Mouse (Mus musculus) cerebellum, adult 2 months (tissue): ENCODE results near the gene Ntm. TPM values are rescaled to one million over a fixed set of nuclear protein-coding genes. Genes with fewer than 3 reads are reported as not detected.

Experiments
- DNase-seq, 2 experiments: peaks; one replicate each; pipeline ENCODE4 v3.0.0; 2021
- H3K27ac ChIP-seq: fragments of 200-500 bp; 2 replicates; pipeline ENCODE4 v1.5.1; 2012; ENCODE audit warnings: low read length, control low read depth, inconsistent platforms; ENCODE audit not compliant: insufficient read depth
- H3K27me3 ChIP-seq: fragments of 200-500 bp; 2 replicates; pipeline ENCODE4 v1.6.1; 2012; ENCODE audit warnings: inconsistent platforms, mild to moderate bottlenecking, low read length, moderate library complexity; ENCODE audit not compliant: control insufficient read depth, insufficient read depth
- H3K4me1 ChIP-seq: fragments of 200-500 bp; 2 replicates; pipeline ENCODE4 v1.6.1; 2011; ENCODE audit warnings: low read length; ENCODE audit not compliant: control insufficient read depth, insufficient read depth
- H3K4me3 ChIP-seq: fragments of 200-500 bp; replicated peaks from 2 replicates; pipeline ENCODE3; 2011; ENCODE audit warnings: mild to moderate bottlenecking, low read depth, low read length, control low read depth; ENCODE audit not compliant: insufficient read depth
- CTCF ChIP-seq: fragments of 200-500 bp; IDR thresholded peaks from 2 replicates; pipeline ENCODE4 v1.5.1; 2011; ENCODE audit warnings: low read depth, mild to moderate bottlenecking, control low read depth, low read length, moderate library complexity, borderline replicate concordance; ENCODE audit not compliant: insufficient read depth
- POLR2A ChIP-seq: fragments of 200-500 bp; IDR thresholded peaks from 2 replicates; pipeline ENCODE4 v1.6.1; 2011; ENCODE audit warnings: low read length, control low read depth, borderline replicate concordance; ENCODE audit not compliant: insufficient read depth
- WGBS: fragments of 180-500 bp; shearing (Covaris S2); methylation state at CpG from one replicate; pipeline ENCODE4 v1.1.7; 2018; 5-methylcytosine and 5-hydroxymethylcytosine counted together
- polyA plus RNA-seq: library from polyadenylated mRNA; depleted of rRNA; stranded (reverse); fragments of >200 nt; gene quantifications from 2 replicates; pipeline ENCODE4 v1.2.3, GENCODE M21; 2012

Ntm gene
- polyA plus RNA-seq, 1 experiment: 193 TPM

DNA sequence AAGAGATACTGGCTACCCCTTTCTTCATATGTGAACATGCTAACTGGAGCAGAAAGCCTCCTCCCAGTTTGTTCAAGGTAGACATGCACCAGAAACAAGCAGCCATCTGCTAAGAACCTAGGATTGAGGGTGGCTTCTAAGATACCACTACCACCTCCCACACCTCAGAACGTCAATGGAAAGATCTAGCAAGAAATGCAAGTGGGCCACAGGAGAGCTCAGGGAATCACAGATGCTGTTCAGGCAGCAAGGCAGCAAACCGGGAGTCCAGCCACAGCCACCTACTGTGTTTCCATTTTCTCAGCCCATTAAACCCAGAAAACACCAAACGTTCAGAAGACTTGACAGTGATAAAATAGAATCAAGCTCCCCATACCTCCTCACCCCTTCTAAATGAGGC, 85.4 kb downstream of the Ntm start:
- WGBS: 30% methylated on average over 3 of the region's 3 CpGs
- Histone ChIP-seq H3K27me3 (no peaks in the 10 kb centered on the region), H3K4me3 (no peak overlapping the region), H3K4me1 (peaks cover 6% of the 10 kb centered on the region), H3K27ac (no peak overlapping the region)
- TF ChIP-seq CTCF (no peak), POLR2A (no peak)
- DNase-seq: no peak

DNA sequence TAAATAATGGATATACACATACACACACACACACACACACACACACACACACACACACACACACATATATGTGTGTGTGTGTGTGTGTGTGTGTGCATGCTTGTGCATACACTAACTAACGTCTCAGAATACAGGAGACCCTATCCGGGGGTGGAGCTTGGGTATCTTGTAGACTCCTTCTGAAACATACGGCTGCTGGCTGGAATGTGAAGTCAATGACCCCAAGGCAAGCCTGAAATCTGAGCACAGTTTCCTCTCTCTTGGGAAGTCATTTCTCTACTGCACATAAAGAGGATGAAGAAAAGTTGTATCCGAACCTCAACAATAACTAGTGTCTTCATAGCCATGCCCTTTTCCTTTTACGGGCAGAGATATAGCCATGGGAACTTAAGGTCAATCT, 95.2 kb downstream of the Ntm start:
- peaks cover 9% of the 10 kb centered on the region for H3K4me1 ChIP-seq
- no peak overlapping the region for H3K27ac ChIP-seq
- H3K4me3 ChIP-seq: no peak overlapping the region
- 94% methylated on average over 5 of the region's 5 CpGs for WGBS
- DNase-seq: no peak
- no peaks in the 10 kb centered on the region for H3K27me3 ChIP-seq
- TF ChIP-seq CTCF (no peak), POLR2A (no peak)

DNA sequence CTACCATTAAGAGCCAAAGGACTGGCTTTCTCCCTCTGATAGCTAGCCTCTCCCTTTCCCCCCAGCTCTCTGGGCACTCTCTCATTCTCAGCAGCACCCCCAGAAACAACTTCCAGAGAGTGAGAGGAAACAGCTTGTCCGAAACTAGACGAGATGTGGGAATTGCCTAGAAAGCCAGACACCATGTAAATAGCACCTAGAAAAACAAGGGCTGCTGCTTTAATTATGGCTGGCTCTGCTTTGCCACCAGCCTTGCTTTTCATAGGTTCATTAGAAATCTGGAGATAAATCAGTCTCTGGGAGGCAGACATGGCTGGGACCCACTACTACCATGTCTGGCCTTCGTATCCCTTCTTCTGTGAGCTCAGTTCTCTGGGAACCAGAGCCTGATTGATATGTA, 96.1 kb downstream of the Ntm start:
- no peak for DNase-seq
- no peak overlapping the region for H3K4me3 ChIP-seq
- H3K27ac ChIP-seq: no peak overlapping the region
- H3K27me3 ChIP-seq: no peaks in the 10 kb centered on the region
- peaks cover 9% of the 10 kb centered on the region for H3K4me1 ChIP-seq
- WGBS: 96% methylated on average over 3 of the region's 3 CpGs
- TF ChIP-seq POLR2A (no peak), CTCF (no peak)

DNA sequence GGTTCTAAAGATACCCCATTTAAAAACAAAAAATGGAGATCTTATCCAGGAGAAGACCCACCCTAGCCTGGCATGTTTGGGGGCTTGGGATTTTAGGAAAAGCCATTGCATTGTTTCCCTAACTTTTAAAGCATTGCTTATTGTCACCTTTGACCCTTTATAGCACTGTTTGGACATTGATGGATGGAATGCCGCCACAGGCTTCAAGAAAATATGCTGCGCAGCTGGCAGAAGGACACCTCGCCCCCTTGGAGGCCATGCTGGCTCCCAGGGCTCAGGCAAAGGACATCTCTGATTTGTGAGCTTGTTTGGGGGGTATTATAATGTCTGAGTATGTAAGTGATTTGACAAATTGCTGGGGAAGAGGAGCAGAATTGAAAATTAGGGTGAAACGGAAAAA, 96.8 kb downstream of the Ntm start:
- H3K27ac ChIP-seq: no peak overlapping the region
- no peak overlapping the region for H3K4me3 ChIP-seq
- WGBS: 95% methylated on average over 4 of the region's 4 CpGs
- no peak for DNase-seq
- peaks cover 9% of the 10 kb centered on the region for H3K4me1 ChIP-seq
- H3K27me3 ChIP-seq: no peaks in the 10 kb centered on the region
- no peak for TF ChIP-seq CTCF
- no peak for TF ChIP-seq POLR2A

DNA sequence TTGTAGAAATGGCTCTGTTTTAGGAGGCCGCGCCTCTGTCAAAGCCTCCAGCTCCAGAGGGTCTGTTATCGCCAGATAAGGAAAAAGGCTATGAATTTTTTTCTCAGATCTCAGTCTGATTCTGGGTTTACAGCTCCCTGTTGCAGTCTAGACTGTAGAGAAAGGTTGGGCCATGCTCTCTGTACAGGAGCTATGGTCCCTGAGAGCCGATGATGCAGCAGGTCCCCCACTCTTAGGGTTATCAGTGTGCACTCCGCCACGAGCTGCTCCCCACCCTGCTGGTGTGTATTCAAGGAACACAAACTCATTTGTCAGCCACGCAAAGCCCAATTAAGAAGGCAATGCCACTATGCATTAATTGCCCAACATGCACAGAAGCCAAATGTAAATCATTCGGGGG, 97.4 kb downstream of the Ntm start:
- H3K27ac ChIP-seq: no peak overlapping the region
- DNase-seq: no peak
- no peaks in the 10 kb centered on the region for H3K27me3 ChIP-seq
- 90% methylated on average over 8 of the region's 8 CpGs for WGBS
- no peak for TF ChIP-seq CTCF
- TF ChIP-seq POLR2A: no peak
- H3K4me1 ChIP-seq: peaks cover 9% of the 10 kb centered on the region
- H3K4me3 ChIP-seq: no peak overlapping the region

DNA sequence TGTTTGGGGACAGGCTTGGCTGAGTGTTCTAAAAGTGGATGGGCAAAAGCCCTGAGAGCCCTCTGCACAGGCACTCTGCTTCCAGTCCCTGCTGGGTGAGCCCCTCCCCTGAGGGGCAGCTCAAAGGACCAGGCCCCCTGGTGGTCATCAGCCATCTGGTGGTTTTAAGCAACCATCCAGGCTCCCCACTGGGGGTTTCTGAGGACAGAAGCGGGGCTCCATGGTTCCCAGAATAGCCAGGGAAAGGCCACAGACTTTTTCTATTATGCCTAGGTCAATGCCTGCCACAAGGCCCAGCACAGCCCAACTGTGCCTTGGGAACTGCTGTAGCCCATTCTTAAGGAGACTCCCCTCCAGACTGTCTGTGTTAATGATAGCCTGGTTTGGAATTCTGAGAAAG, 98.1 kb downstream of the Ntm start:
- Histone ChIP-seq H3K4me1 (peaks cover 9% of the 10 kb centered on the region), H3K27ac (no peak overlapping the region), H3K27me3 (no peaks in the 10 kb centered on the region), H3K4me3 (no peak overlapping the region)
- TF ChIP-seq CTCF (no peak), POLR2A (no peak)
- 0% methylated on average over 1 of the region's 1 CpGs for WGBS
- peak; percentile 68 to 80 for DNase-seq

DNA sequence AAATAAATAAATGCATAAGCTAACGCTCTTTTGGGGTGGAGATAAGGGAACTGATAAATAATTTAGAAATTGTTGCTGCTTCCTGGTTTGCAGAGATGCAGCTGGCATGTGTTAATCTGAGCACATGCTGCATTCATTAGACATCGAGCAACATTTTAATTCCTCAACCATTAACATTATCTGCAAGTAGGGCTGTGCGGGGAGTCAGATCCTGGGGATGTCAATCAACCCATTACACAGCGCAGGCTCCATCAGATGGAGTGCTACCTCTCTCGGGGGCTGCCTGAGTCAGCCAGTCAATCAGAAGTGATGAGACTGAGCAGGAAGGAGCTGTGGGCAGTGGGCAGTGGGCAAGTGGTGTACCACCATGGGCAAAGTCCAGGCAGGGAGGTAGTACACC, 100.5 kb downstream of the Ntm start:
- TF ChIP-seq POLR2A (no peak), CTCF (no peak)
- no peak for DNase-seq
- H3K27me3 ChIP-seq: no peaks in the 10 kb centered on the region
- H3K4me1 ChIP-seq: peaks cover 9% of the 10 kb centered on the region
- no peak overlapping the region for H3K27ac ChIP-seq
- H3K4me3 ChIP-seq: no peak overlapping the region
- 87% methylated on average over 5 of the region's 5 CpGs for WGBS

DNA sequence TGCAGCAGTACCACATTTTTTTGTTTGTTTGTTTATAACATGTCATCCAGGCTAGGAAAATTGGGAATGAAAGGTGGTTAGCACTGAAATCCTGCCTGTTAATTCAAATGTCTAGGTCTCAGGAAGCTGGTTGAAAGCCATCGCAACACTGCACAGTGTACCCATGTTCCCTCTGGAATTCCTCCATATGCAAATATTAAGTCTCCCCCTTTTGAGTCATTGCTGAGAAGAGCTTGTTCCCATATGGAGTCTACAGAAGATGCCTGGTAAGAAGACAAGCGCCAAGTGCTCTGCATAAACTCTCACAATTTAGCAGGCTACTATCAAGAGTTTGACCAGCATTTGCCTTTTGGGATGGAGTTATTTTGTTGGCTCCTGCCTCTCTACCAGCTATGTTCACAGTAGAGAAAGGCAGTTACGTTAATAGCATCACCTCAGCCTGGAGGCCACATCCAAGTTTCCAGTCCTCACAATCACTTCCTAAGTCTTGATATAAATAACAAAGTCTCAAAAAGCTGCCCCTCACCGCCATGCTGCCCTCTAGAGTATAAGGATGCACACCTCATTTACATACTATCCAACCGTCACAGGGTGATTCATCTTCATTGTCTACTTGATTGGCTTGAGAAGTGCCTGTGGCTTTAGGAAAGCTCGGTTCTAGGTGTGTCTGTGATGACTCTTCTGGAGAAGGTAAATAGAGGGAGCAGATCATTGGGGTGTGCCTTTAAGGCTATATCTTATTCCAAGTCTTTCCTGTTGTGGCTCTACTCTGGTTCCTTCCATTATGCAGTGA, 103.5 kb downstream of the Ntm start:
- no peak overlapping the region for H3K4me3 ChIP-seq
- H3K27ac ChIP-seq: no peak overlapping the region
- no peaks in the 10 kb centered on the region for H3K27me3 ChIP-seq
- DNase-seq: no peak
- H3K4me1 ChIP-seq: 0 out of 2 replicates have a peak, but pooled peaks cover under 1% of the 10 kb centered on the region
- TF ChIP-seq POLR2A (no peak), CTCF (no peak)
- 97% methylated on average over 6 of the region's 6 CpGs for WGBS
